Mouse (Mus musculus) kidney, postnatal 36 days (tissue): ENCODE measurements around the gene Rarb.

Experiments
- DNase-seq, 2 experiments: peaks; one replicate each; pipeline ENCODE4 v3.0.0; 2021 to 2022; ENCODE audit warnings: mixed read lengths in 2 of 2

Gene Rarb

GRCm38 (mm10) chr14:16574925-16575721 is 243.8 kb downstream of the Rarb start:
- peak; percentile 89 to 94 for DNase-seq

- peak in 1 of 2 experiments; percentile 32 for DNase-seq
These were observed 245.3 kb downstream of the Rarb start for GRCm38 (mm10) chr14:16573475-16574171.

- DNase-seq = no peak
These were observed 246.1 kb downstream of the Rarb start for GRCm38 (mm10) chr14:16572755-16573340.

GRCm38 (mm10) chr14:16569506-16570001 is 249.4 kb downstream of the Rarb start:
- peak in 1 of 2 experiments; percentile 36 for DNase-seq

GRCm38 (mm10) chr14:16566920-16567319 is 252.0 kb downstream of the Rarb start:
- no peak for DNase-seq

GRCm38 (mm10) chr14:16563912-16564311 is 255.0 kb downstream of the Rarb start:
- no peak for DNase-seq

GRCm38 (mm10) chr14:16561496-16562170 is 257.3 kb downstream of the Rarb start:
- no peak for DNase-seq

GRCm38 (mm10) chr14:16559294-16560217 is 259.4 kb downstream of the Rarb start:
- peak in 1 of 2 experiments; percentile 37 for DNase-seq

- DNase-seq = no peak
These were observed 260.9 kb downstream of the Rarb start for GRCm38 (mm10) chr14:16558033-16558432.

GRCm38 (mm10) chr14:16554643-16555459 is 264.1 kb downstream of the Rarb start:
- DNase-seq = peak; percentile 43 to 48

- no peak for DNase-seq
These were observed 264.7 kb downstream of the Rarb start for GRCm38 (mm10) chr14:16554319-16554642.

- DNase-seq = no peak
These were observed 266.7 kb downstream of the Rarb start for GRCm38 (mm10) chr14:16552293-16552692.

- DNase-seq = no peak
These were observed 267.1 kb downstream of the Rarb start for GRCm38 (mm10) chr14:16551843-16552242.

GRCm38 (mm10) chr14:16548200-16548576 is 270.8 kb downstream of the Rarb start:
- DNase-seq = no peak

- no peak for DNase-seq
These were observed 271.3 kb downstream of the Rarb start for GRCm38 (mm10) chr14:16547492-16548199.

- no peak for DNase-seq
These were observed 274.0 kb downstream of the Rarb start for GRCm38 (mm10) chr14:16544995-16545394.

- no peak for DNase-seq
These were observed 277.3 kb downstream of the Rarb start for GRCm38 (mm10) chr14:16541641-16542040.

- DNase-seq = peak; percentile 40 to 58
These were observed 281.5 kb downstream of the Rarb start for GRCm38 (mm10) chr14:16537433-16537832.

GRCm38 (mm10) chr14:16528631-16529030 is 290.3 kb downstream of the Rarb start:
- DNase-seq = no peak

GRCm38 (mm10) chr14:16526120-16526519 is 292.8 kb downstream of the Rarb start:
- DNase-seq = peak; percentile 32 to 62
